Mouse (Mus musculus): ENCODE results near the gene Tusc2.

DNA sequence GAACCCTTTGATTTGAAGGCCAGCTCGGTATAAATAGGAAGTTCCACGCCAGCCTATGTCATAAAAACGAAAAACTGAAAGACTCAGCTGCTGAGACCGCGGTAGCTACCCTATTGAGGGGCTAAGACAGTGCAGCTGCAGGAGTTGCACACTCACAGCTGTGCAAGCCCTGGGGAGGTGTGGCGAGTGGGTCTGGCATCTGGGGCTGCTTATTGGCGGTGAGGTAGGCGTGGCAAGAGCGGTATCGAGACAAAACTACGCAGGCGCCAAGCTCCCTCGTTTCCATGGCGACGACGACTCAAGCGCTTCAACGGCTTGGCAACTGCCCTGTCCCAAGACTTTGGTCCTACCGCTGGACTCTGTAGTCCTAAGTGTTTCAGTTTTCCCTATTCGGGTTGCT, 16.0 kb upstream of the Tusc2 start, which contains the start of gene Zmynd10:
- TF ChIP-seq POLR2A (IDR thresholded peaks at IDR 0.05; ENCODE audit: insufficient read depth, low read depth, low read length) (no peak), CTCF (IDR thresholded peaks at IDR 0.05) (no peak), EP300 (IDR thresholded peaks at IDR 0.05; ENCODE audit: insufficient read depth, low read depth, low read length) (no peak)

All from heart, adult 2 months (tissue).